Mouse (Mus musculus): ENCODE data around the gene Ccdc33.

Ccdc33 gene

DNA sequence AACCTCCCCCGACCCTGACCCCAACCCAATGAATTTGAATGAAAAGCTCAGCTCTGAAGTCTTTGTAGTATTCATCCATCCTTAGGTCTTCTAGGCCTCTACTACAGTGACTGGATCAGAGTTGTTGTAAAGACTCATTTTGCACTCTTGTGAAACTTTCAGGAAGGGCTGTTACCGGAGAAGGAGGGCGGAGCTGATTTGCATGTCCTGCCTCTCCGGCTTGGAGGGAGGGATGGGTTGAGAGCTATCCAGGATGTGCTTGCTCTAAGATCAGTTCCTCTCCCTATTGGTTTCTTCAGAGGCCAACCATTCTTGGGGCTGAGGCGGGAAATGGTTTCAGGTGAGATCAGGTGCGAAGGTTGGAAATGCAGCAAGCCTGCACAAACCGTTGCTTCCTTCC lies 107.6 kb downstream of the Ccdc33 start:
- DNase-seq (ENCODE audit: low read depth), result no peak

DNA sequence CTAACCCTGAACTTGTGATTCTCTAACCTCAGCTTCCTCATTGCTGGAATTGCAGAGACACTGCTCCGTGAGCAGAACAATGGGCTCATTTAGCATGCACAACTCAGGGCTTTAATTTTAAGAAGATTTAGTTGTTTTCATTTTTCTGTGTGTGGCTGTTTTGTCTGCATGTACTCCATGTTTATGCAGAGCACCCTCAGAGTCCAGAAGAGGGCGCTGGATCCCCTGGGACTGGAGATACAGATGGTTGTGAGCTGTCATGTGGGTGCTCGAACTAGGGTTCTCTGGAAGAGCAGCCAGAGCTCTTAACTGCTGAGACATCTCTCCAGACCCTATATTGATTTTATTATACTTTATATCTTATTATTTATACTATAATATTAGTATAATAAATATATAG lies 109.0 kb downstream of the Ccdc33 start:
- DNase-seq (ENCODE audit: low read depth), result no peak

GRCm38 (mm10) chr9:58009015-58009362 lies 109.6 kb downstream of the Ccdc33 start:
- DNase-seq (ENCODE audit: low read depth), result no peak

DNA sequence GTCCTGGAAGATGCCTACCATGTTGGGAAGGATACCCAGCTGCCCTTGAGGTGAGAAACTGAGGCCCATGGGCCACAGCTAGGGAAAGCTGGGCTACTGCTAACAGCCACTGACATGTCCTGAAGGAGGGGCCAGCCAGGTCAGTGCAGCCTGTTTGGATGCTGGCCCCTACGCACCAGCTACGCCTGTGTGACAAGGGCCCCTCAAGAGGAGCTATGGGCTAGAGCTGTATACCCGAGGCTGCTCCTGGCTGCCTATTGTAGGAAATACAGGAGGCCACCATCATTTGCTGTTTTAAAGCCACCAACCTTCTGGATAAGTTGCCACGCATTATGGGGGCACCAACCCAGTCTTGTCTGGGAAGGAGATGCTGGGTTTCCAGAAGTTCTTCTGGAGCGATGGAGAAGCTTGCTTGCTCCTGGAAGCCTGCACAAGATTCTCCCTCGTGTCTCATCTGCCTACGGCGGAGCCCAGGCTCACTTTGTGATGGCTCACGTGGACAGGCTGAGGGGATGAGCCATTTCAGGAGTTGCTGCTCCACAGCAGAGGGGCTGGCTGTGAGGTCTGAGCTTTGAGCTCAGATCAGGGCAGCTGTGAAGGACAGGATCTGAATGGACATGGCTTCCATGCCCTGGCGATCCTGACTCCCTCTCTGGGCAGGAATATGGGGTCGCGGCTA lies 110.1 kb downstream of the Ccdc33 start:
- DNase-seq (ENCODE audit: low read depth), result no peak

GRCm38 (mm10) chr9:58005753-58006461 lies 112.7 kb downstream of the Ccdc33 start, which contains the start of gene Cyp11a1:
Cyp11a1 (plus strand) TSS chr9:58006411.
- no peak for DNase-seq (ENCODE audit: low read depth)

DNA sequence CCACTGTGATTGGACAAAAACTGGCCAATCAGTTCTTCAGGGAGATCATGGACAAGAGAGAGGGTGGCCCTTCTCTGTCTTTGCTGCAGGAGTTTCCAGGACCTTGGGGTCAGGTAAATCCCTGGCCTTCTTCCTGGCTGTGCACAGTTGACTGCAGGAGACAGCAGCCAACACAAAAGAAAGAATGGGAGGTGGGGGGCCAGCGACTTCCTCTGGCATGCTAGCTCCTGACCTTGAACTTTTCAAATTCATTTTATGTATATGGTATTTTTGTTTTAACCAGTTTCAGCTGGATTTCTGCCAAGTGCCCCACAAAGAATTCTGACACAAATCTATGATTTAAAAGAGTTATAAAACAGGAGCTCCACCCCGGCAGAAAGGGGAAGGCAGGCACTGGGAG lies 115.4 kb downstream of the Ccdc33 start:
- DNase-seq (ENCODE audit: low read depth), result no peak

- no peak for DNase-seq (ENCODE audit: low read depth)
Observed at GRCm38 (mm10) chr9:57999676-58000075, 118.9 kb downstream of the Ccdc33 start.

DNA sequence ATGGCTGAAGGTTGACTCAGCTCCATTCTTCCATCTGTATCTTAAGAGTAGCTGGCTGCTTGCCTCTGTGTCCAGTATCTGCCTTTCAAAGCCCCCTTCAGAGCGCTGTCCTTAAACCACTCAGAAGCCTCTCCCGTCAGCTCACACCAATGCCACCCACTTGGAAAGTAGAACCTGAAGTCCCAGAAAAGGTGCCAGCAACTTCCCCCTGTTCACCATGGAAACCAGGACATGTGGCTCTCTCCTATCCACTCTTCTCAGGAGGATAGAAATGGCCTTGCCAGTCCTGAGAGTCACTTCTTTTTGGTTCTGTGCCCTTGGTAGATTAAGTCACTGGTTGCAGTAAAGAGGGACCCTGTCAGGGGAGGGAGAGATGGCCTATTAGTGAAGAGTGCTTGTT lies 119.9 kb downstream of the Ccdc33 start:
- DNase-seq (ENCODE audit: low read depth), result no peak

DNA sequence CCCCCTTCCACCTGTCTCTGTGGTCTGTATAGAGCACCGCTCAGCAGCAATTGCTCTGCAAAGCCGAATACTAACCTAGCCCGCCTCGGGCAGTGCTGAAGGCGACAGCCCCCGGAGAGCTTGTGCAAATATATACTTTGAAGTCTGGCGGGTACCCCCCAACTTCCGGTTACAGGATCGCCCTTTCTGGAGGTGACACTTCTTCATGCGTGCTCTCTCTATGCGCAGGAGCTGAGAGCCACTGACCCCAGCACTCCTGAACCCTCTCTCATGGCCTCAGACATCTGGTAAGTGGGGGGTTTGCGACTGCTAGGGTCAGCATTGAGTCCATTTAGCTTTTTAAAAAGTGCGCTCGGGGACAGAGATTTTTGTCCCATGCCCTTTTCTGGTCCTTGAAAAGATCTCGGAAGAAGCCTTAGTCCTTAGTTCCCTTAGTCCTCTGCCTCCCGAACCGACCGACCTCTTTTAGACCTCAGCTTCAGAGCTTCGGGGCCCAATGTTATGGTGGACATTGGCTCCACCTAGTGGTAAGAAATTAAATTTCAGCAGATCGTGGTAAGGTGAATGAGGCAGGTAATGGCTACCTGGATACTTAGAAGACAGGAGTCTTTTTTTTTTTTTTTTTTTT lies 120.5 kb downstream of the Ccdc33 start:
- DNase-seq (ENCODE audit: low read depth), result peak; percentile 90

GRCm38 (mm10) chr9:57997511-57998031 lies 121.1 kb downstream of the Ccdc33 start:
- no peak for DNase-seq (ENCODE audit: low read depth)

- peak; percentile 41 for DNase-seq (ENCODE audit: low read depth)
Observed at GRCm38 (mm10) chr9:57995282-57995681, 123.3 kb downstream of the Ccdc33 start.

DNA sequence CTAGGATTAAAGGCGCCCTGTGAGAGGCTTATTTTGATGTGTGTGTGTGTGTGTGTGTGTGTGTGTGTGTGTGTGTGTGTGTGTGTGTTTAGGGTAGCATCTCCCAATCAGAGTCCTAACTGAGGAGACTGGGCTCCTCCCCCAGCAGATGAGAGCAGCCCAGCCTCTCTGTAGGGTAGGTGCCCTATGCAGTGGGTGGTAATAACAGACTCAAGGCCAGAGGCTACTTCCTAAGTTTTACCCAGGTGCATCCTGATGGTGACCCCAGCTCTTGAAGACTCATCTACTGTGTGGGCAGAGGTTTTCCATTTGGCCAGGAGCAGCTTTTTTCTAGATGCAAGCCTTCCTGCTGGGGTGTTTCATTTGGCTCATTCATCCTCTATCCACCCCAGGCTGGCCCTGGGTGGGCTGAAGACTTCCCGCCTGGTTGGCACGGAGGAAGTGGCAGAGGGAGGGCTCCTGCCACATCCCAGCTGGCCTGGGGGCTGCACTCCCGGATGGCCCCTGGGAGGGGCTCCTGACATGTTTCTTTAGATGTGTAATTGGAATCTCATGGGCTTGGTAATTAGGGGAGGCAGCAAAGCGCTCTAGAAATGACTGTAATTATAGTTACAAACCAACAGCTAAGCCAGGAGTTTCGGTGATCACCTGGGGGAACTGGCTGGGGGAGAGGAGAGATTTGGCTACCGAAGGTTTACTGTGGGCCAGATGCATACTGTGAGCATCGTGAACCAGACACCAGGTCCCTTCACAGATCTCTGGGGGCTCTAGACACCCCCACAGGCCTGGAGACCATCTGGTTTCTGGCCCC lies 125.6 kb downstream of the Ccdc33 start:
- no peak for DNase-seq (ENCODE audit: low read depth)

DNA sequence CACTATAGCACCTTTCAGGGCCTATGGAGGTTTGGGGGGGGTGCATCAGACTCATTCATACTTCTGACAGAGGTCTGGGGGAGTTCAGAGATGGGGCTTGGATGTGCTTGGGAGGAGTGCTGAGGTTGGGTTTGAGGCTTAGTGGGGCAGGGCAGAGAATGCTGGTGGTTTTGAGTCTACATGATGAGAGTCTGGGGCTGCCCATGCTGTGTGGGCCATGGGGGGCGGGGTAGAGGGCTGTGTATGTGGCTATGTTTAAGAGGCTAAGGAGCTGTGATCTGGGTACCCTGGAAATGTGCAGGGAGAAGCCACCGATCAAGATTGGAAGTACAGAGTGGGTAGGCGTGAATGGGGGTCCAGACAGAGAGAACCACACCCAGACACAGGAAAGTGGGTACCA lies 126.6 kb downstream of the Ccdc33 start:
- no peak for DNase-seq (ENCODE audit: low read depth)

GRCm38 (mm10) chr9:57990438-57991110 lies 128.0 kb downstream of the Ccdc33 start:
- peak; percentile 80 for DNase-seq (ENCODE audit: low read depth)

DNA sequence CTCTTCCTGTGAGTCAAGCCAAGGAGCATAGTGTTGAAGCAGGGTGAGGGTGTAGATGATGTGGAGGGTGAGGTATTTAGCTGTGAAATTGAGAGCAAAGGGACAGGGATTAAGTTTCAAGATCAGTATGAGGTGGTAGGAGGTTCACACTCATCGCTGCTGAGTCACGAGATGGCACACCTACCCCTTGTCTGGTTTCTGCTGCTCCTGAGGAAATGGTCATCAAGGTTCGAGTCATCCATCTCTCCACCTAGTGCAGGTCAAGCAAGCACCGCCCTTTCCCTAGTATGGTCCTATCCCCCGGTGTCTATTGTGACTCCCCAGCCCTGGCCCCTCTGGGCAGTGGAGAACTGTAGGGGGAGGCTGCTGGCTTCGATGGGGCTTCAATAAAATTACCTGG lies 129.3 kb downstream of the Ccdc33 start:
- DNase-seq (ENCODE audit: low read depth), result no peak

- no peak for DNase-seq (ENCODE audit: low read depth)
Observed at GRCm38 (mm10) chr9:57988098-57988497, 130.5 kb downstream of the Ccdc33 start.

GRCm38 (mm10) chr9:57986293-57986692 lies 132.3 kb downstream of the Ccdc33 start:
- no peak for DNase-seq (ENCODE audit: low read depth)

DNA sequence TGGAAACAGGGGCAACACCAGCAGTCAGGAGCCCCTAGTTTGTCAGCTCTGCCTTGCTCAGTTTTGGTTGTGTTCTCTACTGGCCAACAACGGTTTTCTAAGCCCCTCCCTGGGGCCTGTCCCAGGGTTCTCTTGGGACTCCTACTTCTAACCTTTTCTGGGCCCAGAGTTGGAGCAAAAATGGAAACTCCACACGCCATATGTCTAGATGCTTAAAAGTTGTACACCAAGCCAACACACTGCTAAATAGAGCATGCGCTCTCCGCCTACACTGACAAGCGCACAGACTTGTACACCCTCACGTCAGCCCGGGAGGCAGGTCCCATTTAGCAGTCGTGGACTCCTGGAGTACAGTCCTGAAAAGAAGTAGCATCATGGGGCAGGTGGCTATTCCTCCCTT lies 133.3 kb downstream of the Ccdc33 start:
- no peak for DNase-seq (ENCODE audit: low read depth)

DNA sequence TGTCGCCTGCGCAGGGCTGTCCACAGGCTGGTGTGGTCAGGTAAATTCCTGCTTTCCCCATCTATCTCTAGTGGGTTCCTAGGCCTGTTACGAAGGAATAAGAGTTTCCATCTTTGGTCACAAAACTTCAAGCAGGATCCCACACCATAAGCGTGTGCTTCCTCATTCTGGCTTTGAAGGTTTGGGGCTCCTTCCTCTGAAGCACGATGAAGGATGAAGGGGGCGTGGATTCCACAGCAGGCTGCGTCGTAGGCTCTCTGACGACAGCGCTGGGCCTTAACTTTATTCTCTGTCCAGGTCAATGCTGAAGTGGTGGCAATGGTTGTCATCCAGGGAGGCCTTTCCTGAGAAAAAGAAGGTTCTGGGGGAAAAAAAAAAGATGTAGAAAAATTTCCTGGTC lies 138.1 kb downstream of the Ccdc33 start:
- DNase-seq (ENCODE audit: low read depth), result peak; percentile 43

GRCm38 (mm10) chr9:57978858-57979257 lies 139.8 kb downstream of the Ccdc33 start:
- no peak for DNase-seq (ENCODE audit: low read depth)
